Mouse (Mus musculus) testis, adult 2 months (tissue): ENCODE data around the gene Ahcyl2.

Experiments used
- CTCF ChIP-seq: fragments of 200-500 bp; IDR thresholded peaks from 2 replicates; pipeline ENCODE4 v1.5.1; 2012; ENCODE audit warnings: low read depth, mild to moderate bottlenecking, inconsistent platforms, low read length, moderate library complexity; ENCODE audit not compliant: control insufficient read depth, insufficient read depth, insufficient replicate concordance
- POLR2A ChIP-seq: fragments of 200-500 bp; IDR thresholded peaks from 2 replicates; pipeline ENCODE4 v1.6.1; 2012; ENCODE audit warnings: low read depth, mild to moderate bottlenecking, inconsistent platforms, low read length, moderate library complexity; ENCODE audit not compliant: control insufficient read depth

DNA sequence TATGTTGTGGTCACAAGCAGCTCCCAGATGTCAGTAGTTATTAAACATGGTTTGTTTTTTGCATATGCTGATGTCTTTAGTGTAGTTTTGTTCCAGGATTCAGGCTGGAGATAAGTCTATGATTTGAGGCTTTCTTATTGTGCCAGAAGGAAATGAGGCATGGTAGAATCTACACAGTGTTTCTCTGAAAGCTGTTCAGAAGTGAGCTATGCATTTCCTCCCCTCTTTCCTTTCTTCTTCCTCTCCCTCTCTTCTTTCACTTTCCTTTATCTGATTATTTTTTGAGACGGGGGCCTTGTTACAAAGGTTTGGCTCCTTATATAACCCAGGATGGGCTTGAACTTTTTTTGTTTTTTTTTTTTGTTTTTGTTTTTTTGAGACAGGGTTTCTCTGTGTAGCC is 25.7 kb downstream of the Ahcyl2 start:
- no peak for TF ChIP-seq CTCF
- TF ChIP-seq POLR2A = no peak
